In the genomic region with DNA sequence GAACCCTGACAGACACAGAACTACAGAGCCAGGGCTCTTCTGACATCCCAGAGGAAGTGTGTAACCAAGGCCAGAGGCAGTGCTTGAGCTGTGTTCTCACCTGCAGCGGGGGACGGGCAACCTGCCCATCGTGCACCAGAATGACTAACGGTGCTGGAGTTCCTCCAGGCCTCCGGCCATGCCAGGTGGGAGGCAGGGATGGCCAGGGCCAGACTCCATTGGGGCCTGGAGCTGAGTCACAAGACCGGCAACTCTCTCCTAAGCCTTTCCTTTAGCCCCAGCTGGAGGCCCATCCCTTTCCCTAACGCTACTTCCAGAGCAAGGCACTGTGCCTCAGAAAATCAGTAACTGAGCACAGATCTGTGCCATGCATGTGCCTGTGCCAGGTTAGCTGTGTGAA, we compare ENCODE assay signal across 10 mouse cellular contexts.
A peak's percentile ranks its signal among the peaks of the same experiment; 100 is the strongest.
DNase-seq lines count a peak whose midpoint lies in the region; ATAC-seq and TF ChIP-seq lines count a peak whose summit lies in the region.
"Had no signal": no experiment of that assay in that cellular context is flagged by ENCODE, and none has a peak within 500 bp of the region (broad histone marks: within the 10 kb centered on the region; RNA-seq: fewer than 3 reads in every experiment).

No protein-coding gene starts in this region.

- TF ChIP-seq CTCF in midbrain, postnatal 0 days (IDR thresholded peaks at IDR 0.05): no peak

- H3K9me3 ChIP-seq in midbrain, postnatal 0 days (ENCODE audit: low read length): no peaks in the 10 kb centered on the region
- no peaks in the 10 kb centered on the region for H3K9me3 ChIP-seq in midbrain, embryonic 14.5 days (ENCODE audit: control insufficient read depth, low read length)
- no peaks in the 10 kb centered on the region for H3K9me3 ChIP-seq in neural tube, embryonic 15.5 days (replicated peaks)
- H3K9me3 ChIP-seq: liver, embryonic 13.5 days; neural tube, embryonic 13.5 days had no signal

- DNase-seq in midbrain, postnatal 0 days (ENCODE audit: low spot score): peak; percentile 35
- no peak for DNase-seq in midbrain, embryonic 14.5 days
- DNase-seq in cerebellum, adult 9-10 months: peak; percentile 99
- DNase-seq in heart, postnatal 4 days: peak; percentile 51
- DNase-seq in urinary bladder, postnatal 25 days (ENCODE audit: low spot score): peak; percentile 38
- DNase-seq in spleen, postnatal 36 days (ENCODE audit: low spot score in 2 of 2): no peak
- DNase-seq in right cerebral cortex, postnatal 36 days (ENCODE audit: low spot score in 2 of 2): no peak
- DNase-seq: liver, embryonic 13.5 days had no signal

- H3K4me1 ChIP-seq in midbrain, postnatal 0 days (ENCODE audit: insufficient read depth, low read length): no peaks in the 10 kb centered on the region
- no peaks in the 10 kb centered on the region for H3K4me1 ChIP-seq in midbrain, embryonic 14.5 days (ENCODE audit: control insufficient read depth, insufficient read depth, low read length)
- H3K4me1 ChIP-seq in neural tube, embryonic 15.5 days: no peaks in the 10 kb centered on the region
- H3K4me1 ChIP-seq: neural tube, embryonic 13.5 days had no signal

- WGBS in midbrain, postnatal 0 days: 72% methylated on average over 7 of the region's 7 CpGs
- whole genome bisulfite sequencing in midbrain, embryonic 14.5 days: 75% methylated on average over 7 of the region's 7 CpGs
- WGBS in neural tube, embryonic 15.5 days: 78% methylated on average over 7 of the region's 7 CpGs

- no peak for ATAC-seq in midbrain, postnatal 0 days (ENCODE audit: low FRiP score)
- no peak for ATAC-seq in midbrain, embryonic 14.5 days (ENCODE audit: low FRiP score, low TSS enrichment)
- ATAC-seq in neural tube, embryonic 15.5 days (ENCODE audit: low FRiP score): no peak

- H3K27me3 ChIP-seq in midbrain, postnatal 0 days (ENCODE audit: insufficient read depth, low read length): no peaks in the 10 kb centered on the region
- no peaks in the 10 kb centered on the region for H3K27me3 ChIP-seq in midbrain, embryonic 14.5 days (ENCODE audit: control insufficient read depth, insufficient read depth, low read length)
- H3K27me3 ChIP-seq in neural tube, embryonic 15.5 days (replicated peaks): no peaks in the 10 kb centered on the region
- H3K27me3 ChIP-seq: liver, embryonic 13.5 days; neural tube, embryonic 13.5 days had no signal

- H3K9ac ChIP-seq in midbrain, postnatal 0 days (replicated peaks; ENCODE audit: low read length, poor library complexity, severe bottlenecking): no peak overlapping the region
- H3K9ac ChIP-seq in midbrain, embryonic 14.5 days (replicated peaks; ENCODE audit: low read length): no peak overlapping the region
- H3K9ac ChIP-seq in neural tube, embryonic 15.5 days (replicated peaks): no peak overlapping the region
- H3K9ac ChIP-seq: liver, embryonic 13.5 days; neural tube, embryonic 13.5 days had no signal

- H3K4me2 ChIP-seq in midbrain, postnatal 0 days (ENCODE audit: low read depth, low read length, poor library complexity, severe bottlenecking): no peak overlapping the region
- H3K4me2 ChIP-seq in midbrain, embryonic 14.5 days (ENCODE audit: low read length): no peak overlapping the region
- no peak overlapping the region for H3K4me2 ChIP-seq in neural tube, embryonic 15.5 days
- H3K4me2 ChIP-seq: liver, embryonic 13.5 days; neural tube, embryonic 13.5 days had no signal

- no peak overlapping the region for H3K27ac ChIP-seq in midbrain, postnatal 0 days (ENCODE audit: low read depth, low read length)
- H3K27ac ChIP-seq in midbrain, embryonic 14.5 days (replicated peaks; ENCODE audit: low read depth, low read length): no peak overlapping the region
- H3K27ac ChIP-seq in neural tube, embryonic 15.5 days (replicated peaks): no peak overlapping the region
- H3K27ac ChIP-seq: liver, embryonic 13.5 days; neural tube, embryonic 13.5 days had no signal

- H3K4me3 ChIP-seq in midbrain, postnatal 0 days (ENCODE audit: low read depth, low read length): no peak overlapping the region
- no peak overlapping the region for H3K4me3 ChIP-seq in midbrain, embryonic 14.5 days (replicated peaks; ENCODE audit: low read depth, low read length)
- no peak overlapping the region for H3K4me3 ChIP-seq in neural tube, embryonic 15.5 days (replicated peaks)
- H3K4me3 ChIP-seq: liver, embryonic 13.5 days; neural tube, embryonic 13.5 days had no signal

- H3K36me3 ChIP-seq in midbrain, postnatal 0 days (ENCODE audit: insufficient read depth, low read length): no peaks in the 10 kb centered on the region
- H3K36me3 ChIP-seq in midbrain, embryonic 14.5 days (ENCODE audit: control insufficient read depth, insufficient read depth, low read length): no peaks in the 10 kb centered on the region
- H3K36me3 ChIP-seq in neural tube, embryonic 15.5 days: no peaks in the 10 kb centered on the region
- H3K36me3 ChIP-seq: liver, embryonic 13.5 days; neural tube, embryonic 13.5 days had no signal

Comparison
In these comparisons a context has a peak if more than half of its experiments do, and no peak if none do; other contexts are left out.
1. DNase-seq: peak in midbrain, postnatal 0 days (single experiment), cerebellum, adult 9-10 months (single experiment), heart, postnatal 4 days (single experiment) and urinary bladder, postnatal 25 days (single experiment); none in midbrain, embryonic 14.5 days (single experiment), spleen, postnatal 36 days (0 of 2) and right cerebral cortex, postnatal 36 days (0 of 2).